Mouse (Mus musculus) macrophage (primary cell): ENCODE data around the gene Pcare. TPM values are rescaled to one million over a fixed set of nuclear protein-coding genes. Genes with fewer than 3 reads are reported as not detected.

Experiments used
- H3K27ac ChIP-seq: fragments of 350-480 bp; formaldehyde crosslinking; 2 replicates; pipeline ENCODE4 v1.9.0; 2021
- H3K36me3 ChIP-seq: fragments of 350-480 bp; formaldehyde crosslinking; 2 replicates; pipeline ENCODE4 v1.9.0; 2021; ENCODE audit errors: inconsistent target
- H3K4me3 ChIP-seq: fragments of 350-480 bp; formaldehyde crosslinking; 2 replicates; pipeline ENCODE4 v1.9.0; 2021; ENCODE audit errors: inconsistent target
- H3K79me2 ChIP-seq: fragments of 350-480 bp; formaldehyde crosslinking; 2 replicates; pipeline ENCODE4 v1.9.0; 2021; ENCODE audit errors: inconsistent target
- WGBS: methylation state at CpG from one replicate; pipeline ENCODE4 v1.1.7; 2026; ENCODE audit warnings: inconsistent platforms; ENCODE audit not compliant: missing documents; 5-methylcytosine and 5-hydroxymethylcytosine counted together
- polyA plus RNA-seq: library from polyadenylated mRNA; stranded (reverse); fragments of 250-400 nt; gene quantifications from 3 replicates; pipeline ENCODE4 v1.2.4, GENCODE M21; 2018; ENCODE audit warnings: inconsistent platforms
- total RNA-seq, 78 experiments: library from RNA; depleted of rRNA; stranded (reverse); fragments of 250-400 nt; gene quantifications; 1 replicate in 9 of 78; 2 replicates in 24 of 78; 3 replicates in 43 of 78; 4 replicates in 2 of 78; pipeline ENCODE4 v1.2.4; 2018; ENCODE audit warnings: inconsistent platforms in 56 of 78

Pcare gene
- not detected for total RNA-seq (2018; cell fraction: chromatin; rRNA removed)
- total RNA-seq (2018; cell fraction: cytosol; rRNA removed): not detected
- not detected for total RNA-seq (2018; cell fraction: nucleus; rRNA removed)
- polyA plus RNA-seq: not detected in 3 replicates

GRCm38 (mm10) chr17:71752831-71753230, at the start of gene Pcare:
Pcare (minus strand) TSS chr17:71752894.
- 93% methylated on average over 10 of the region's 10 CpGs for WGBS
- Histone ChIP-seq H3K79me2 (no peaks in the 10 kb centered on the region), H3K4me3 (no peak within 1 kb of the TSS), H3K36me3 (no peaks in the 10 kb centered on the region), H3K27ac (no peak within 1 kb of the TSS)

GRCm38 (mm10) chr17:71795521-71796205, 43.0 kb upstream of the Pcare start:
- no peak overlapping the region for H3K4me3 ChIP-seq
- H3K27ac ChIP-seq: no peak overlapping the region
- H3K36me3 ChIP-seq: no peaks in the 10 kb centered on the region
- WGBS: 93% methylated on average over 15 of the region's 15 CpGs
- no peaks in the 10 kb centered on the region for H3K79me2 ChIP-seq

GRCm38 (mm10) chr17:71791622-71792021, 38.9 kb upstream of the Pcare start:
- H3K27ac ChIP-seq: no peak overlapping the region
- 85% methylated on average over 4 of the region's 4 CpGs for WGBS
- no peaks in the 10 kb centered on the region for H3K36me3 ChIP-seq
- H3K4me3 ChIP-seq: no peak overlapping the region
- H3K79me2 ChIP-seq: no peaks in the 10 kb centered on the region

- H3K79me2 ChIP-seq: no peaks in the 10 kb centered on the region
- 97% methylated on average over 4 of the region's 4 CpGs for WGBS
- no peak overlapping the region for H3K4me3 ChIP-seq
- no peaks in the 10 kb centered on the region for H3K36me3 ChIP-seq
- H3K27ac ChIP-seq: no peak overlapping the region
Measured at GRCm38 (mm10) chr17:71791109-71791508, 38.4 kb upstream of the Pcare start.

- Histone ChIP-seq H3K27ac (no peak overlapping the region), H3K4me3 (no peak overlapping the region), H3K36me3 (no peaks in the 10 kb centered on the region), H3K79me2 (no peaks in the 10 kb centered on the region)
Measured at GRCm38 (mm10) chr17:71786456-71786855, 33.8 kb upstream of the Pcare start.

- 29% methylated on average over 10 of the region's 10 CpGs for WGBS
- H3K79me2 ChIP-seq: no peaks in the 10 kb centered on the region
- H3K27ac ChIP-seq: no peak overlapping the region
- H3K4me3 ChIP-seq: no peak overlapping the region
- no peaks in the 10 kb centered on the region for H3K36me3 ChIP-seq
Measured at GRCm38 (mm10) chr17:71783366-71783735, 30.7 kb upstream of the Pcare start.

GRCm38 (mm10) chr17:71782699-71783365, 30.1 kb upstream of the Pcare start:
- WGBS: 3% methylated on average over 59 of the region's 59 CpGs
- Histone ChIP-seq H3K4me3 (no peak overlapping the region), H3K79me2 (no peaks in the 10 kb centered on the region)

GRCm38 (mm10) chr17:71782242-71782698, 29.6 kb upstream of the Pcare start:
- Histone ChIP-seq H3K79me2 (no peaks in the 10 kb centered on the region), H3K27ac (no peak overlapping the region), H3K4me3 (no peak overlapping the region), H3K36me3 (no peaks in the 10 kb centered on the region)
- 2% methylated on average over 29 of the region's 29 CpGs for WGBS

More at GRCm38 (mm10) chr17:71782699-71783365, 30.1 kb upstream of the Pcare start:
- H3K27ac ChIP-seq: no peak overlapping the region
- no peaks in the 10 kb centered on the region for H3K36me3 ChIP-seq

GRCm38 (mm10) chr17:71780945-71781344, 28.3 kb upstream of the Pcare start:
- no peak overlapping the region for H3K27ac ChIP-seq
- no peaks in the 10 kb centered on the region for H3K79me2 ChIP-seq
- no peak overlapping the region for H3K4me3 ChIP-seq
- H3K36me3 ChIP-seq: no peaks in the 10 kb centered on the region
- WGBS: 90% methylated on average over 4 of the region's 4 CpGs

- Histone ChIP-seq H3K4me3 (no peak overlapping the region), H3K79me2 (no peaks in the 10 kb centered on the region), H3K36me3 (no peaks in the 10 kb centered on the region), H3K27ac (no peak overlapping the region)
- 93% methylated on average over 2 of the region's 2 CpGs for WGBS
Measured at GRCm38 (mm10) chr17:71780490-71780889, 27.8 kb upstream of the Pcare start.

- H3K79me2 ChIP-seq: no peaks in the 10 kb centered on the region
- no peak overlapping the region for H3K4me3 ChIP-seq
- H3K27ac ChIP-seq: no peak overlapping the region
- H3K36me3 ChIP-seq: no peaks in the 10 kb centered on the region
- 87% methylated on average over 3 of the region's 3 CpGs for WGBS
Measured at GRCm38 (mm10) chr17:71778696-71779095, 26.0 kb upstream of the Pcare start.

GRCm38 (mm10) chr17:71775279-71775678, 22.6 kb upstream of the Pcare start:
- no peaks in the 10 kb centered on the region for H3K36me3 ChIP-seq
- WGBS: 67% methylated on average over 4 of the region's 4 CpGs

GRCm38 (mm10) chr17:71774173-71774572, 21.5 kb upstream of the Pcare start:
- Histone ChIP-seq H3K36me3 (no peaks in the 10 kb centered on the region), H3K79me2 (no peaks in the 10 kb centered on the region), H3K4me3 (no peak overlapping the region), H3K27ac (no peak overlapping the region)
- WGBS: 86% methylated on average over 4 of the region's 4 CpGs

More at GRCm38 (mm10) chr17:71775279-71775678, 22.6 kb upstream of the Pcare start:
- Histone ChIP-seq H3K27ac (no peak overlapping the region), H3K79me2 (no peaks in the 10 kb centered on the region), H3K4me3 (no peak overlapping the region)

- Histone ChIP-seq H3K36me3 (no peaks in the 10 kb centered on the region), H3K79me2 (no peaks in the 10 kb centered on the region), H3K4me3 (no peak overlapping the region), H3K27ac (no peak overlapping the region)
- 79% methylated on average over 3 of the region's 3 CpGs for WGBS
Measured at GRCm38 (mm10) chr17:71770696-71771095, 18.0 kb upstream of the Pcare start.

- H3K27ac ChIP-seq: no peak overlapping the region
- 69% methylated on average over 6 of the region's 6 CpGs for WGBS
- H3K36me3 ChIP-seq: no peaks in the 10 kb centered on the region
- H3K4me3 ChIP-seq: no peak overlapping the region
- no peaks in the 10 kb centered on the region for H3K79me2 ChIP-seq
Measured at GRCm38 (mm10) chr17:71769564-71769963, 16.9 kb upstream of the Pcare start.
